Mouse (Mus musculus) ES-E14 (cell line): ENCODE measurements at regions not wholly inside any gene's neighbourhood (a gene's known extent, or its start where the extent isn't known, plus 50 kb on each side); places are given as distances from the start of the nearest gene placed in this dataset.

Experiments used
- CHD2 ChIP-seq: IDR thresholded peaks from 2 replicates; pipeline ENCODE4 v1.6.1; 2014; ENCODE audit warnings: mild to moderate bottlenecking, low read depth, low read length, inconsistent platforms
- ZC3H11A ChIP-seq: IDR thresholded peaks from 2 replicates; pipeline ENCODE4 v1.6.1; 2012; ENCODE audit warnings: low read depth, mild to moderate bottlenecking, inconsistent platforms, low read length, borderline replicate concordance
- ZNF384 ChIP-seq: IDR thresholded peaks from 2 replicates; pipeline ENCODE4 v1.6.1; 2012; ENCODE audit warnings: low read depth, low read length, inconsistent platforms

DNA sequence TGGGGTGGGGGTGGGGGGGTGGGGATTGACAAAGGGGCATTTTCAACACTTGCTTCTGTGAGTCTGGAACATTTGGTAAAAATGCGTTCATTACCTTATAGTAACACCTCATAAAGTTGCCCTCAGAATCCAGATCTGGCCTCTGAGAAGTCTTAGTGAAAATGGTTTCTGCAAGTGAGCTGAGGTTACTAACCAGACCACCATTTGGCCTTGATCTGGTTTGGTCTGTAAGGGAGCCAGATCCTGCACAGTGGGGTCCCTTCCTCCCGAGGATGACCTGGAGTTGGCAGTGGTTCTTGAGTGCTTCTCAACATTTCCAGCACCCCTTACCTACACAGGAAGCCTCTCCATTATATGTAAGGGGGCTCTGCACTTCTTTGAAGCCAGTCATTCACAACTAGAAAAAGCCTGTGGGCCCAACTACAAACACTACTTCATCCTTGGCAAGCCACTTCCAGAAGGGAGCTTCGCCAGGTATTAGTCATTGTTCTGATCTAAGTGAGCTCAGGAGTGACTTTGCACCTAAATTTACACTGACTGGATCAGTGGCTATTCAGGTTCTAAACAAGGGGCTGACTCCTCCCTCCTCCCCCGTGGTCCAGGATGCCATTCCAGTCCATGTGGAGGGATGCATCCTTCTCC is 94.3 kb upstream of the Cox10 start:
- TF ChIP-seq ZC3H11A (no peak), ZNF384 (no peak), CHD2 (no peak)
